Mouse (Mus musculus): ENCODE results near the gene Aldh16a1.

The Aldh16a1 gene

GRCm38 (mm10) chr7:45154096-45154992 is at the start of gene Aldh16a1, which contains the start of gene Pih1d1:
Gene Aldh16a1 (minus strand): TSS chr7:45154584.
Gene Pih1d1 (plus strand): TSS chr7:45154303.
- DNase-seq (ENCODE audit: low spot score) = peak; percentile 93

- no peak for DNase-seq (ENCODE audit: low spot score)
Measured at GRCm38 (mm10) chr7:45202654-45203053, 48.3 kb upstream of the Aldh16a1 start.

GRCm38 (mm10) chr7:45198961-45199360 is 44.6 kb upstream of the Aldh16a1 start:
- no peak for DNase-seq (ENCODE audit: low spot score)

- peak; percentile 47 for DNase-seq (ENCODE audit: low spot score)
Measured at GRCm38 (mm10) chr7:45198435-45198834, 44.1 kb upstream of the Aldh16a1 start.

- no peak for DNase-seq (ENCODE audit: low spot score)
Measured at GRCm38 (mm10) chr7:45196994-45197393, 42.6 kb upstream of the Aldh16a1 start.

GRCm38 (mm10) chr7:45196176-45196535 is 41.8 kb upstream of the Aldh16a1 start:
- DNase-seq (ENCODE audit: low spot score) = no peak

- DNase-seq (ENCODE audit: low spot score) = no peak
Measured at GRCm38 (mm10) chr7:45195341-45196175, 41.2 kb upstream of the Aldh16a1 start.

- no peak for DNase-seq (ENCODE audit: low spot score)
Measured at GRCm38 (mm10) chr7:45193871-45194785, 39.7 kb upstream of the Aldh16a1 start.

GRCm38 (mm10) chr7:45193406-45193805 is 39.0 kb upstream of the Aldh16a1 start:
- no peak for DNase-seq (ENCODE audit: low spot score)

- no peak for DNase-seq (ENCODE audit: low spot score)
Measured at GRCm38 (mm10) chr7:45192585-45193310, 38.4 kb upstream of the Aldh16a1 start.

- no peak for DNase-seq (ENCODE audit: low spot score)
Measured at GRCm38 (mm10) chr7:45191803-45192363, 37.5 kb upstream of the Aldh16a1 start.

GRCm38 (mm10) chr7:45191161-45191560 is 36.8 kb upstream of the Aldh16a1 start:
- DNase-seq (ENCODE audit: low spot score) = no peak

GRCm38 (mm10) chr7:45190186-45190585 is 35.8 kb upstream of the Aldh16a1 start:
- no peak for DNase-seq (ENCODE audit: low spot score)

- DNase-seq (ENCODE audit: low spot score) = no peak
Measured at GRCm38 (mm10) chr7:45189600-45189999, 35.2 kb upstream of the Aldh16a1 start.

- DNase-seq (ENCODE audit: low spot score) = no peak
Measured at GRCm38 (mm10) chr7:45185921-45186320, 31.5 kb upstream of the Aldh16a1 start.

GRCm38 (mm10) chr7:45183672-45184071 is 29.3 kb upstream of the Aldh16a1 start:
- DNase-seq (ENCODE audit: low spot score) = no peak

GRCm38 (mm10) chr7:45182606-45183005 is 28.2 kb upstream of the Aldh16a1 start:
- no peak for DNase-seq (ENCODE audit: low spot score)

GRCm38 (mm10) chr7:45182199-45182601 is 27.8 kb upstream of the Aldh16a1 start:
- DNase-seq (ENCODE audit: low spot score) = no peak

- no peak for DNase-seq (ENCODE audit: low spot score)
Measured at GRCm38 (mm10) chr7:45181540-45181939, 27.2 kb upstream of the Aldh16a1 start.

- no peak for DNase-seq (ENCODE audit: low spot score)
Measured at GRCm38 (mm10) chr7:45180896-45181477, 26.6 kb upstream of the Aldh16a1 start, which contains the start of gene Pth2. Gene Pth2 (plus strand): TSS chr7:45180995.
